Mouse (Mus musculus): ENCODE data around the gene Ermap.

The Ermap gene

DNA sequence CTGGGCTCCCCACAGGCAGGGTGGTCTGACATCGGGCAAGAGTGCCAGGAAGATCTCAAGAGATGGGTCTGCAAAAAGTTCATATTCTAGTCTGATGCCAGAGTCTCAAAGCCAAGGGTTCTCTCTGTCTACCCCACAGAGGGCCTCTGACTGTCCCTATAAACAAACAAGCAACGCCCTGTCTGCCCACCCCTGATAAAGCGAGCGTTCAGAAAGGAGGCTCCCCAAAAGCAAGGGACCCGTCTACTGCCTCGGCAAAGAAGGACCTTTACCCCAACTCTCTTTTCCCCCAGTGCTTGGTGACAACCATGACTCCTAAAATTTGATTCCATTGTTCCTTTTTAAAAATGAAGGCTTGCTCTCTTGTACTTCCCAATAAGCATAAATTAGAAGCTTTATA, at the start of gene Ermap:
Gene Ermap, minus strand, starts transcription at position 148 of the 400 bp plus-strand sequence.
- peak; percentile 23 for DNase-seq (ENCODE audit: low spot score)

DNA sequence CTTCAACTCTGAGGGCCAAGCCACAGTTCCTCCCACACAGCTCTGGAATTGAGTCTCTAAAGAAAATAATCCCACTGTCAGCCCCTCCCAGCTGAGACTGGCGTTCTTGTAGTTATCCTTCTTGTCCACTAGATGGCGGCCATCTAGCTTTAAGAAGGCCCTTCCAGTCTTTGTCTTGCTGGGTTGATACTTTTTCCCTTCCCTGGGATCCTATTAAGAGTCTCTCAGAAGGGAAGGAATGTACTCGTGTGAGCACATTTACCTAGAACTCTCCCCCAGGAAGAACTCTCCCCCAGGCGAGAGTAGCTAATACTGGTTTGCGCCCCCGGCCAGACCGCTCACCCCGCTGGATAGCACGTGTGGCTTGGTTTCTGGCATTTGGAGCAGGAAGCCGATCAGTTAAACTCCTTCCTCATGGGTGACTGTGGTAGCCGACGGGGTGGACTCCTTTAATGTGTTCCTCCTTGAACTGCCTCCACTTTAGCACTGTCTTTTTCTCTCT, 49.4 kb upstream of the Ermap start:
- DNase-seq (ENCODE audit: low spot score): peak; percentile 50

DNA sequence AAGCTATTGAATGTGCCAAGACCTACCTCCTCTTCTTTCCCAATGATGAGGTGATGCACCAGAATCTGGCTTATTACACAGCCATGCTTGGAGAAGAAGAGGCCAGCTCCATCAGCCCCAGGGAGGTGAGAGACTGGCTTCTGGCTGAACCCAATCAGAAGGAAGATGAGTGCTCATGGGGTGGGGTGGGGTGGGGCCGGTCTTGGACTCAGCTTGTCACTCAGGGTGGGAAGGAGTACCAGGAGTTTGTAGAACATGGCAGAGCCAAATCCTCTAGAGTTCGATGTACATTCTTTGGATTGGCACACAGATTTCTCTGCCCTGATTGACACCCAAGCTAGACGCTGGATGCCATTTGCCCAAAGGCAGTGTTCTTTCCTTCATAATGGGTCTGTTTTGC, 48.9 kb upstream of the Ermap start:
- DNase-seq (ENCODE audit: low spot score): no peak

DNA sequence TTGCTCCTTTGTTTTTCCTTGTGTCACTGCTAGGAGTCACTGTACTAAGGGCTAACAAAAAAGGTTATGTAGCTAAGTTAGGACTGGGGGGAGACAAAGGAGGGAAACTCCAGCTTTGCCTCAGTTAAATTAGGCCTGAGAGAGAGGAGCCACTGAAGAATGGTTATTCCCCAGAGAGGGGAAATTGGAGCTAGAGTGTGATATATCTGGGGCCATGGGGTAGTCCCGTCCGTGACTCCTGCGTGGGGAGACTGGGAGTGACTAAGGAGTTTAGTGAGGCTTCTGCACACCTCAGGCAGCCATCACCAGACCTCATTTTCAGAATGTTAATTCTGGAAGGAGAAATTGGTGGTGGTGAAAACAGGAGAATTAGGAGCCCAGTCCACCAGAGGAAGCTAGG, 44.5 kb upstream of the Ermap start:
- no peak for DNase-seq (ENCODE audit: low spot score)

DNA sequence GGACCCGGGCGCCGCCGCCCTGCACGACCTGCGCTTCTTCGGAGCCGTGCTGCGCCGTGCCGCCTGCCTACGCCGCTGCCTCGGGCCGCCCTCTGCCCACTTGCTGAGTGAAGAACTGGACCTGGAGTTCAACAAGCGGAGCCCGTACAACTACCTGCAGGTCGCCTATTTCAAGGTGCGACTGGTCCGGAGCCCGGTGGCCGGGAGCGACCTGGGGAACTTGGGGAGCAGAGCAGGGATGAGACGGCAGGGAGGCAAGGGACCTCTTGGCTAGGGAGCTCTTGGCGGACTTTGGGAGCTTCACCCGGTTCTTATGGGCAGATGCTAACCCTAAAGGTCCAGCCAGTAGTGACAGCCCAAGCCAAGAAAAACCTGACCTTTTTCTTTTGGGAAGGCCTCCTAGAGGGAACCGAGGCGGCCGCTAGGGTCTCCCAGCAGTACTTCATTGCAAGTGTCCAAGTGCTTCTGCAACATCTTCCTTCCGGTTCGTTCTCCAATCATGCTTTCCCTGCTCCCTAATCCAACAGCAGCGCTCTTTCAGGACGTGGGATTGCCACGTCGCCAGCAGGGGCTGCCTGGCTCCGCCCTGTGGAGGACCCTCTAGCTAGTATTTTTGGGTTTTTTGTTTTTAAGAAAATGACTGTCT, 43.6 kb upstream of the Ermap start:
- DNase-seq (ENCODE audit: low spot score): peak; percentile 81

DNA sequence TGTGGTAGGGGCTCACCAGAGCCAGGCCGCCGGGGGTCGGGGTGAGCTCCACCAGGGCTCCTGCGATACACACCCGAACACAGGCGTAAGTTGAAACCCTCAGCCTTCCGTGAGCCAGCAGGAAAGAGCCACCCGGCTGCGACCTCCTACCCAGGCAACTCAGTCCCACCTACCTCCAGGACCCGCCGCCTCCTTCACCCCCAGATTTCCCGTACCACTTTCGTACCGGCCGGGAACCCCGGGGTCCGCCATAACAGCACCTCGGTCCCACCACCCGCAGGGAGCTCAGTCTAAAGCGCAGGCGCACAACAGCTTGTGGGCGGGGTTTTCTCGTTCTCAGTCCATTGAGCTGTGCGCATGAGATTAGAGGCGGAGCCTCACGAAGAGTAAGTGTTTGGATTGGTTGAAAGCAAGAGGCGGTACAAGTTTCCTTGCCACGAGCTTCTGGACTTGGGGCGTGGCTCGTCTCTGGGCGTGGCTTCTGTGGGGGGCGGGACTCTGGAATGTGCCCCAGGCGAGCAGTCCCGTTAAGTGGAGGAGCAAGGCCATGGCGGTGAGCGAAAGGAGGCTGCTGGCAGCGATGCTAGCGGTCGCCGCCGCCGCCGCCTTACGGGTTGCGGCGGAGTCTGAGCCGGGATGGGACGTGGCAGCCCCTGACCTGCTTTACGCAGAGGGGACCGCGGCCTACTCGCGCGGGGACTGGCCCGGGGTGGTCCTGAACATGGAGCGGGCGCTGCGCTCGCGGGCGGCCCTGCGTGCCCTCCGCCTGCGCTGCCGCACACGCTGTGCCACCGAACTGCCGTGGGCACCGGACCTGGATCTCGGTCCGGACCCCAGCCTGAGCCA, 42.8 kb upstream of the Ermap start, which contains the start of the genes AU022252 and P3h1:
Gene AU022252, minus strand, starts transcription at position 303 of the 846 bp plus-strand sequence.
Gene P3h1, plus strand, starts transcription at position 506 of the 846 bp plus-strand sequence.
- DNase-seq (ENCODE audit: low spot score): peak; percentile 99

DNA sequence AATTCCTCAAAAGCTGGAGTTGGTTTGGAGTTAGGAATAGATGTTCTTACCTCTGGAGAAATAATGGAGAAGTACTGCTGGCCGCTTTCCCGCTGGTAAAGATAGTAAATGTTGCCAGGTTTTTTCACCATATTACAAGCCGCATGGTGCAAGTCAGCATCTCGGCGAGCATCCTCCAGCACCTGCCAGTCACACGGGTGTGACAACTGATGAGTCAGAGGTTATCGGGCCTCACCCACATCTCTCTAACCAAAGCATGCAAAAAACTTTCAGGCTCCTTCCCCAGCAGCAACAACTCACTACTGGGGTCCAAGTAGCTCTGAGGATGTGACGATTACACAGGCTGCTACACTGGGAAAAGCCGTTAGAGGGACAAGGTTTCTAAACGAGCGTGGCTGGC, 36.9 kb upstream of the Ermap start:
- no peak for DNase-seq (ENCODE audit: low spot score)

DNA sequence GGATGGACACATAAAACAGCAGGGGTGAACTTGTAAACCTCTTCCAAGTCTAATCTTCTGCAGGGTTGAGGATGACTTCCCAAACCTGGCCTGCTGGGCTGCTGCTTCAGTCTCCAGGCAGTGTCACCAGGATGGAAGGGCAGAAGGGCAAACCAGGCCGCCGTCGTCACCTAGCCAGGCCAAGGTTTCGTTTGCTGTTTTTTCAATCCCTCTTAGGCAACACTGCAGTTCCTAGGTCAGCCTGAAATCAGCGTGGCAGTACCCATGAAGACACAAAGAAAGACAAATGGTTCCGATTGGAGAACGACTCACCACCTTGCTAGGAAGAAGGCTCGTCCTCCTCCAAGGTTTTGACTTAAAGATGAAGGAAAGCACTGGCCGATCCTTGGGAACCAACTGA, 35.9 kb upstream of the Ermap start:
- no peak for DNase-seq (ENCODE audit: low spot score)

DNA sequence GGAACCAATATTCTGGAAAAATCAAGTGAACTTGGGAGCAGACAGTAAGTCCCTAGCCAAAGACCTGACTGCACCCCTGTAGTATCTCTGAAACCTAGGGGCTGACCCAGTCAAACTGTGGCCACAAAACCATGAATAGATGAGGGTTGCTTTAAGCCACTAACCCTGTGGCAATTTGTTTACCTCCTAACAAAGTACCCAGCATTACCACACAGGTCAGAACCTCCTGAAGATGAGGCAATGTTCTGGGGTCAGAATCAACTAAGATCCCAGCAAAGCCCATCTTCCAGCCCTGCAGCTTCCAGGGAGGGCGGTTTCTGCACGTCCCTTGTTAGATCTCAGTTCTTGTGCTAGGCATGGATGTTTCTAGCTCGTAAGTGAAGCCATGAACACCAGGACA, 34.7 kb upstream of the Ermap start:
- DNase-seq (ENCODE audit: low spot score): no peak

DNA sequence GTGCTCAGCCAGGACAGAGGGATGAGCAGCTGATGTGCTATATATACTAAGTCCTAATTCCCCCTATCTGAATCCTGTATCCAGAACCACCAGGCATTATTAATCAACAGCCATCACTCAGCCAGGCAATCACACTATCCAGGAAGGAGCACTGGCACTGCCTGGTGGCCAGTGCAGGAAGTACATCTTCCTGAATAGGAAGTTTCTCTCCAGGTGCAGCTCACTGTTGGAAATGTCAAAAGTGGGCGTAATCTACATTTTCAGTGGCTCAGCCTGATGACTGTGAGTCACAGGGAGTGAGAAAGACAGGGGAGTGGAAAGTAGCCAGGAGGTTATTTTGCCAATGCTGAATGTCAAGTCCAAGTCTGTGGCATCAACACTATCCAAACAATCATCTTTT, 33.9 kb upstream of the Ermap start:
- no peak for DNase-seq (ENCODE audit: low spot score)

DNA sequence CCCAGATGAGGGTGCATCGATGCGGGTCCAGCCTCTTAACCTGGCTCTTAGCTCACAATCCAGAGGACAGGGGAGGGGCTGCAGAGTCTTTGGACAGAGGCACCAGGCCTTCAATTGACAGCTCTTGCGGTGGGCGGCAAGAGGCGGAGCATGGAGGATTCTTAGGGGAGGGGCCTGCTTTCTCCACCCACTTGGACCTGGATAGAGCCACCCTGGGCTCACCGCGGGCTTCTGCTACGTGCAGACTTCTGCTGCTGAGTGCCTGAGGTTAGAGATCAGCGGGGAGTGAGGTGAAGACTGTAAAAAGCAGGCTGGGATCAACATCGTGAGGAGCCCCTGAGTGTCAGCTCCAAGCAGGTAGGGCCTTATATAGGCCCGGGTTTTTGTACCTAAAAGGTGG, 28.4 kb upstream of the Ermap start, which contains the start of gene Tmem269:
Gene Tmem269, minus strand, starts transcription at position 49 of the 400 bp plus-strand sequence.
- DNase-seq (ENCODE audit: low spot score): peak; percentile 20

DNA sequence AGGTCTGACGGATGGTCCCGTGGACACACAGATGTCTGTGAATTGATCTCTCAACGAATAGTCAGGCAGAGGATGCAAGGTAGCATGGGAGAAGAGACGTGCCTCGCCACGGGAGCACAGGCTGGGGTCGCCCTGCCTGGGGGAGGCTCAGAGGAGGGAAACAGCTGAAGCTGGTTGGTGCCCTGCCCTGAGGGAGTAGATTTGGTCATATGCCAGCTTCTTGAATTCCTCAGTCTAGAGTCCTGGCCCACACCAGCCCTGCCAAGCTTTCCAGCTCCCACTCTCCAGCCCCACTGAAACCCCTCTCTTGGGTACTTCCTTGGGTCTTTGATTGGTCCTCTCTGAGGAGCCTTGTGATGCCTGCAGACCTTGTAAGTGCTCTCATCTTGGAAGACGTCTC, 26.9 kb upstream of the Ermap start:
- DNase-seq (ENCODE audit: low spot score): no peak

DNA sequence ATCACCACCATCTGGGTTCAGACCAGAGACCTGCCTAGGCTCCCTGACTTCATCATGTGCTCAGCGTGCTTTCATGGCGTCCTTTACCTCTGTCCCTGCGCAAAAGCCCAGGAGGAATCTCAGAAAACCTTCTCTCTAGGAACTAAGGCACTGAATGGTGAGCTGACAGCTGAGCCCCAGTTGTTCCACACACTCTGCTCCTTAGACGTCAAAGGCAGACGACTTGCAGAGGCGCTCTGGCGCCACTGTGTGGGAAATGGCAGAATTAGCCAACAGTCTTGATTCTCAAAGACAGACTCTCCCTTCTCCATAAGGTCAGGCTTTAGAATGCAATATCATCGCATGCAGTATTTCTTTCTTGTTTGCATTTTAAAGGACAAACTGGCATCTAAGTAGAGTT, 14.9 kb upstream of the Ermap start:
- DNase-seq (ENCODE audit: low spot score): peak; percentile 47

DNA sequence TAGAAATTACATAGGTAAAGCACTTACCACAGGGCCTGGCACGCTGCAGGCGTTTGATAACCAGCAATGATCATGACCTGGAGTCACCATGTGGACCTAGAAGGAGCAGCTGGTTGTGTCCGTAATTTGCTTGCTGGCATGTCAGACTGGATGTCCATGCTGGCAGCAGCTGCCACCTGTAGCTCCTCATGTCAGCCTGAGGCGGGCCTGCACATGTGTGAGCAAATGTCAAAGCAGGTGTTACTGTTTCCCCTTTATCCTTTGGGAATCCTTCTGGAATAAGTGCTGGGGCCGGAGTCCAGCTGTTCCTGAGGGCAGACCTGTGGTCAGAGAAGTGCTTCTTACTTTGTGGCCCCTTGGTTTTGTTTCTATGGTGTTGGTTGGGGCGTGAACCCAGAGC, 8.3 kb upstream of the Ermap start:
- DNase-seq (ENCODE audit: low spot score): no peak

DNA sequence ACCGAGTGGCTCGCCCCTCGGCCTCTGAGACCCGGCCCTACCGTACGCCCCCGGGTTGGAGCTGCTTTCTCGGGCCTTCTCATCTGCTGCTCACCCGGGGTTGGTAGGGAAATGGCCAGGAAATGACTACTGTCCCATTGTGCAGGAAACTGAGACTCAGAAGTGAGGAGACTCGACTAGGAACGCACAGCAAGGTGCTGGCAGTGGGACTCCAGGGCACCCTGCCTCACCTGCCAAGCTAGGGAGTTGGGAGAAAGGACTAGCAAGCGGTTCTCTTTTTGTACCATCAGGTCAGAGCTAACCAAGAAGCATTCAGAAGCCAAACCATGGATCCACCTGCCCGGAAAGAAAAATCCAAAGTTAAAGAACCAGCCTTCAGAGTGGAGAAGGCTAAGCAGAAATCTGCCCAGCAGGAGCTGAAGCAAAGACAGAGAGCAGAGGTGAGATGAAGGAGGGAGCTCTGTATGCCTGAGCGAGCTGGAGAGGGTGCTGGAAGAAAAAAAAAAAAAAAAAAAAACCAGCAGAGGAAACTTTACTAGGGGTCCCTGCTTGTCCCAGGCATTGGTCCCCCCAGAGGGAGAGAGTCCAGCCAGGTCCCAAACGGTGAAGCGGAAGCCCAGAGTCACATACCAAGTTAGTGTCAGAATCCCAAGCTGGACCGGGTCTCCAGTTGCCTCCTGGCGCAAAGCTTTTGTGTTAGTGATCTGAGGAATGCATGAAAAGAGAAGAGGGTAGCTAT, 5.9 kb upstream of the Ermap start:
- DNase-seq (ENCODE audit: low spot score): no peak

DNA sequence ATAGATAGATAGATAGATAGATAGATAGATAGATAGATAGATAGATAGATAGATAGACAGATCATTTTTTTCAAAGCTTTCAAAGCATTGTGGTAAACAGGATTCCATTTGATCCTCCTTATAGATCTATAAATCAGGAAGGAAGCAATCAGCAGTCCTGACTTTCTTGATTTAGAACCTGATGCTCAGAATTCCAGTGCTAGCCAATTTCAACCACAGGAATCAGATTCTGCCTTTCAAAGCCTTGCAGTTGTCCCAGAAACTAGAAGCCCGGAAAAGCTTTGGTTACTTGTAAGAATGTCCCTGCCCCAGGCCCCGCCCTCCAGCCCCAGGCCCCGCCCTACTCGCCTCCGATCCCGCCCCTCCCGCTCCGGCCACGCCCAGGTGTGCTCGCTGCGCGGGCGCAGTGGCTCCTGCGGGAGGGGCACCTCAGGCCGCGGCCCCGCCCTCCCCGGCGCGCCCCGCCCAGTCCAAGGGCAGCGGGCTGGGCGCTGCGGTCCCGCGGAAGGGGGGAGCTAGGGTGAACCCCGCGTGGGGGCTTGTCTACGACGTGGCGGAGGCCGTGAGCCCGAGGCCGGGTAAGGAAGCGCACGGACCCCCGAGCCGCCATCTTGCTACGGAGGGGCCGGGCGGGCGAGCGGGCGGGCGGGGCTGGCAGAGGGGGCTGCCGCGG, 5.2 kb upstream of the Ermap start, which contains the start of gene Svbp:
Gene Svbp, plus strand, starts transcription at position 398 of the 673 bp plus-strand sequence.
- peak; percentile 95 for DNase-seq (ENCODE audit: low spot score)

DNA sequence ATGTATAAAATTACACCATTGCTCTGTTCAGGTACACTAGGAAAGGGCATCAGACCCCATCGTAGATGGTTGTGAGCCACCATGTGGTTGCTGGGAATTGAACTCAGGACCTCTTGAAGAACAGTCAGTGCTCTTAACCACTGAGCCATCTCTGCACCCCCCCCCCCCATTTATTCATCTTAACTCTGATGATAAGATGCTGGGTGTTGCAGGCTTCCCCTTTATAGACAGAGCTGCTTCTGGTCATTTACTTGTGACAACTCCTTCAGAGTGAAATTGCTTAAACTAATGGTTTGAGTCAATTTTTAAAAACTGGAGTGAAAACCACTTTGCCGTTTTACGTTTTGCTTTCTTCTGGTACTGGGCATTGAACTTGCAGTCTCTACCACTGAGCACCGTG, 2.9 kb upstream of the Ermap start:
- no peak for DNase-seq (ENCODE audit: low spot score)

DNA sequence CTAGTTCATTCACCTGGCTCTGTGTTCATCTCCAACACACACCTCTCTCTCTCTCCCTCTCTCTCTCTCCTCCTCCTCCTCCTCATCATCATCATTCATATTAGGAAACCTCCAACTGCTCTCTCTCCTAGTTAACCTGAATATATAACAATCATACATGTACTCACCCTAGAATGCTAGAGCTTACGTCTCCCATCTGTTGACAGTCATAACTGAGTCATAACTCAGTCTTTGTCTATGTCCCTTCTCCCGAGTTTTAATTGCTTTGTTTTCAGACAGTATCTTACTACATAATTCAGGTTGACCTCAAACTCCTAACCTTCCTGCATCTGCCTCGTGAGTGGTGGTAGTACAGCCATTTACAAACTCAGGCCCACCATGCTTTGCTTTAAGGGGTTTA, 1.5 kb upstream of the Ermap start:
- no peak for DNase-seq (ENCODE audit: low spot score)

DNA sequence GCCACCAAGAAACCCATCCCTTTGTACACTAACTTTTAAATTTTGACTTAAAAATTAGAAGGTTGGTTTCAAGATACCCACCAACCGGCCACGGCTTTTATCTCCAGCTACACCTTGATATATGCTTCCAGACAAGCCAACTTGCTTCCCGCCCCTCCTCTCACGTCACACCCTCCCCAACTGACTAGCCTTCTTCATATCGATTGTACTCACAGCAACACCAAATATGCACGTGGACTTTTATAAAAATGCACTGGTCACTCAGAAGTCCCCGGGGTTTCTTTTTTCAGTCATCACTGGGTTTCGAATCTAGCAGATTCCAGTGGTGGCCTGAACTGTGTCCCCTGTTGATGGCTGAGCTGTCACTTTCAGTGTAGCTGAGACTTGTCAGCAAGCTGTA, 807 bp upstream of the Ermap start:
- peak; percentile 29 for DNase-seq (ENCODE audit: low spot score)

DNA sequence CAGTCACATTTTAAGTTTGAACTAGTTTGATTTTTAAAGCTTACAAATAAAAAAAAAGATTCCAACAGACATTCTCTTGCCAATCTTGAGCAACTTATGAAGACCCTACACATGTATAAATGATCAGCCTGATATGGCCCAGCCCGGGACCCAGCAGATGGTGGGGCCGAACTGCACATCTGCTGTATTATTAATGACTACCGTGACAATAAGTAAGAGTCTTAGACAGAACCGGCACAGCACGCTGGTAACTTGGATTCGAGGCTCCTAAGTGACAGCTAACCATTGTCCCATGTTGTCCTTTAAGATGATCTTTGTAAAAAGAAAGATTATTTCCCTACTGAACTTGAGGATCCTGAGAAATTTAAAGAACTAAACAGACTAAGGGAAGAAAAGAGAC, 419 bp downstream of the Ermap start:
- no peak for DNase-seq (ENCODE audit: low spot score)

DNA sequence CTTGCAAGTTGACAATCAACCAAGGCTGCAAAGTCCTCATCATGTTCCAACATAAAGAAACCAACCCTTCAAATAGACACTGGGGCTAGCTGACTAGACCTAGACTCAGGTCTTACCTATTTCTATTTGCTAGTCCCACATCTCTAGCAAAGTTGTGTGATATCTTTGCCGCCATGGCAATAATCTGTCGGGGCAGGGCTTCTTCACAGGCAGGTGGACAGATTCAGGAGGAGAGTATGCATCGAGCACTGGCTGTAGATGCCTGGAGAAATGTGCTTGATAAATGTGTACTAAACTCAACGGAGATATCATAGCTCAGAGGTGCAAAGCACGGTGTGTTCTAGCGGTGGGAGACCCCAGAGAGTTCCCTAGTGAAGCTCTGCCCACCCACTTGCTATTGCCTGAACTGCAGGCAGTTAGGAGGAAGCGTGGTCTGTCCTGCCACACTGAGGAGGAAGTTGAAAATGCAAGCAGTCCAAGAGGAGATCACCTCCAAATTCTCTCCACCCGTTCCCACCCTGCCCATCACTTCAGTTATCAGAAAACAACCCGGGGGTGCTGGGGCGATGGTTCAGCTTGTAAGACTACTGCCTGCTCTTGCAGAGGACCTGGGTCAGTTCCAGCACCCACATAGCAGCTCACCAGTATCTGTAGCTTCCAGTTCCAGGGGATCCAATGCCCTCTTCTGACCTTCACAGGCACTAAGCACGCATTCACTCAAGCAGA, 1.6 kb downstream of the Ermap start:
- DNase-seq (ENCODE audit: low spot score): no peak

Data from yolk sac, embryonic 10.5 days (tissue).